Mouse (Mus musculus) gastrocnemius, postnatal 36 days (tissue): ENCODE results near the gene Usp7. TPM values are rescaled to one million over a fixed set of nuclear protein-coding genes. Genes with fewer than 3 reads are reported as not detected.
A peak's percentile ranks its signal among the peaks of the same experiment; 100 is the strongest.
"Not testable (repeated sequence)": the region's sequence is repeated elsewhere in the genome, so short reads cannot be mapped to it uniquely, and the experiment has no call there.

ENCODE experiments used
- DNase-seq, 2 experiments: peaks; one replicate each; pipeline ENCODE4 v3.0.0; 2022
- intact Hi-C: fragments of 180-260 bp; cut with DNase I; formaldehyde crosslinking; loops from one replicate; pipeline ENCODE4 v1.15.1; 2025
- total RNA-seq, 2 experiments: library from RNA; stranded (reverse); gene quantifications; 2 replicates each; pipeline ENCODE4 v1.2.3; 2021

The Usp7 gene
- total RNA-seq, 2 experiments from 2014 or later = 48.3 to 57.0 TPM

DNA sequence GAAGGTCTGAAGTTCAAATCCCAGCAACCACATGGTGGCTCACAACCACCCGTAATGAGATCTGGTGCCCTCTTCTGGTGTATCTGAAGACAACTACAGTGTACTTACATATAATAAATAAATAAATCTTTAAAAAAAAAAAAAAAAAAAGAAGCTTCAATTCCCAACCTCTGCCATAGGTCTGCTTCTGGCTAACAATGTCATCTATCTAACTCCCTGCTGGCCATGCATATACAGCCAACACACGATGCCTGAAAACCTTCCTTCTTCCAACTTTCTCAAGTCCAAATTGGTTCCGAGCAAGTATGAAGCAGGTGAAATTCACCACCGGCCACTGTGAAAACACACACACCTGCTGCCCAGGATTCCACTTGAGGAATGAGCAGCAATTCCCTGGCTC lies 59.7 kb downstream of the Usp7 start:
- intact Hi-C loops, DNase-seq: not testable (repeated sequence)

DNA sequence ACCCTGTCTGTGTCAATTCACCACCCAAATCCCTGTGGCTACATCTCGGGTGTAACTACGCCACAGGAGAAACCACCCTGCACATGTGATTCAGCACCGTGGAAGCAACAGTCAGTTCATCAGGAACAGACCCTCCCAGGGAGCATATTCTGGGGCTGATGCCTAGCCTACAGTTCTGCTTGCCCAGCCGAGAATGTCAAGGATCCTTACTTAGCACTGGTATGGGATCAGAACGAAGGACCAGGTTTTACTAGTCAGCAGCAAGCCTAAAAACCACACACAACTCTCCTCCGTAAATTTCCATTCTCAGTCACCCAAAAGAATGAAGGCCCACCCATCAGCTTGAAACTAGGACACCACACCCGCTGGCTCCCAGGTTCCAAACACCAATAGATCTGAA lies 60.5 kb downstream of the Usp7 start:
- no peak for DNase-seq
- intact Hi-C loops = no loop called here

- no peak for DNase-seq
- intact Hi-C loops = no loop called here
These were observed 63.9 kb downstream of the Usp7 start for GRCm38 (mm10) chr16:8728111-8728748.

GRCm38 (mm10) chr16:8725807-8726206 lies 66.3 kb downstream of the Usp7 start:
- intact Hi-C loops = no loop called here
- no peak for DNase-seq

- DNase-seq = no peak
- intact Hi-C loops = no loop called here
These were observed 68.1 kb downstream of the Usp7 start for GRCm38 (mm10) chr16:8724031-8724430.

DNA sequence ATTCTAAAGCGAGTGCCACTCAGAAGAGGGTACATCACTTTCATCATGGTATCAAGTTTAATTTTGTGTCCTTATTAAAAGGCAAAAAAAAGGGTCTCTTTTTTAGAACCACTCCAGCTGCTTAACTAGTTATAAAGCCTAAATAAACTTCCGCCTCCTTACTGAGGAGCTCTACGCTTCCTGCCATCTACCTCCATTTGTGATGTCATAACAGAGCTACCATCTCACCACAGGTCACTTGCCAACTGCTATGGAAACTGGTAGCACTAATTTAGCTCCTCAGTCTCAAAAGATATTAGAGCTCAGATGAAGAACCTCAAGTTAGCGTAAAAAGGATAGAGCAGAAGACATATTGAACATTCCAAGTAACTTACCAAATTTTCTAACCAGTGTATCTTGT lies 71.7 kb downstream of the Usp7 start:
- intact Hi-C loops = no loop called here

DNA sequence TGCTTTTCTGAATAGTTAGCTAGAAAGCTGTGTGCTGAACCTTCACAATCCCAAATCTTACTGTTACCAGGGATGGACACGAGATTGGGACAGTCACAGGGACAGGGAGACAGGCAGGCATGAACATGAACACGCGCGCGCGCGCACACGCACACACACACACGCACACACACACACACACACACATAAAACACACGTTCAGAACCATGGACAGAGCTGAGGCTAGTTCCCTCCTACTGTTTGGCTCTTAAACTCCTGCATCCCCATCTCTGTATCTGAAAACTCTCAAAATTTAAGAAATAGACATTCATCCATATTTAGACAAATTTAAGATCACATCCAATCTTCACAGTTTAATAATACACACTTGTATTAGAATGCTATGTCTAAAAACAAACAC lies 74.4 kb downstream of the Usp7 start:
- DNase-seq = no peak
- intact Hi-C loops = no loop called here

More for the DNA sequence above, 71.7 kb downstream of the Usp7 start:
- no peak for DNase-seq

DNA sequence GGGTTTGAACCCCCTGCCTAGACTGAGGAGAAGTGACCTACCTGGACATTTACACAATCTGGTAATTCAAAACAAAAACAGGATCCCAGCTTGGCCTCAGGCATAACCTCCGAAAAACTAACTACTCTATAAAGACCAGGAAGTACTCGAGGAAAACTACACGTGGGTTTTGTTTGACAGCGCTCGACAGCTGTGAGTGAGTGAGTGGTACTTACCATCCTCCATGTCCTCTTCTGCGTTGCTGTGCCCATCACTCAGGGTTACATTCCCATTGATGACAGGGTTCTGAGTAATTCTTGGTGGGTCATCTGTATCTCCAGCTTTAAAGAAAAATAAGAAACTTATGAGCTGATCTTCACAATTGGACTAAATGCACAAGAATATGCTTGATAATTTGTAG lies 75.8 kb downstream of the Usp7 start:
- intact Hi-C loops = no loop called here
- no peak for DNase-seq

DNA sequence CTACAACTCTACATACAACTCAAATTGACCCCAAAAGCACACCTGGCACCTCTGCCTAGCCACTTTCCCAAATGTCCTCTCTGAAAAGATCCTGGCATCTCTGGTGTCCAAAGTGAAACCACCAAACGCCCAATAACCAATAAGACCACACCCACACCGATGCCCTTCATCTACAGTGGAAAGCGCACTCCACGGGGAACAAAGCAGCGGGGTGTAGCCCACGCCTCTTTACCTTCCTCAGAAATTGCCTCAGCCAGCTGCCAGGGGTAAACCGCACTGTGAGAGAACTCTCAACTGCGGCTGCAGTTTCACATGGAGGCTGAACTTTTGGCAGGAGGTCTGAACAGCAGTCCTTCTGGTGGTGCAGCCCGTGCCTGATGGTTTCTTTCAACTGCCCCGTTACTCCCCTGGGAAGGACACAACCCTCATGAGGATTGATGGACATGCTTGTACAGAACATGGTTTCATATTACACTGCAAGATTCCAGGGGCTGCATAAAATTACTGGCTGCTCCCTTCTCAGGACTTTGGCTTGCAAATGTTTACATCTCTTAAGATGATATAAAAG lies 76.5 kb downstream of the Usp7 start:
- intact Hi-C loops = no loop called here
- DNase-seq = no peak

DNA sequence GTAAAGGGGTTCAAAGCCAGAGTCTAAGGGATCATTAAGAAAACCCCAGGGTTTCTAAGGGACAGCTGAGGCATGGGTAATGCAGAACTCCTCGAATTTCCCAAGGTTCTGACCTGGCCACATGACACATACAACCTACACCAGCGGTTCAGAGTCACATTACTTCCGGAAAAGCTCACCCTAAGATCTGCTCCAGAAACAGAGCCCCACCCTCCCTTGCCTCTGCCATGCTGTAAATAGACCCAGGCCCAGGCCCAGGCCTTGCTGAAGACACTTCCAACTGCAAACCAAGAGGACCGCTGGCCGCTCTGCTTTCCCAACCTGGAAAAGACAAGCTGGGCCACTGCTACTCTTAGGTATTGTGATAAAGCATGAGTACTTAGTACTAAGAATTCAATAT lies 77.3 kb downstream of the Usp7 start:
- intact Hi-C loops = no loop called here
- DNase-seq = no peak

DNA sequence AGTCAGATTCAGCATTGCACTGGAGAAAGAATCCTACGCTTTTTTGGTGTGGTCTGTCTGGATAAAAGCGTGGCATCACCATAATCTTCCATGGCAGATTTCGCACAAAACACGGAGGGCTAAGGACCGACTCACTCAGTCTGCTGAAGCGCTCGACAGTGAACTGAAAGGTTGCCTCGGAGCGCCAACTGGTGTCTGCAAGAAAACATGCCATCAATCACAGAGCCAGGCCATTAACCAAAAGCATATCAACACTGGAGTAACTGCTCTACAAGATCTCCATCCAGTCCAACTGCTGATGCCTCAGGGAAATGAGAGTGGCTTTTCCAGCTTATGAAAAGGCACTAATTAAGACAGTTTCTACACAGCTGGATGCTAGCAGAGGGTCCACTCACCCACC lies 80.1 kb downstream of the Usp7 start:
- no peak for DNase-seq
- intact Hi-C loops = no loop called here

DNA sequence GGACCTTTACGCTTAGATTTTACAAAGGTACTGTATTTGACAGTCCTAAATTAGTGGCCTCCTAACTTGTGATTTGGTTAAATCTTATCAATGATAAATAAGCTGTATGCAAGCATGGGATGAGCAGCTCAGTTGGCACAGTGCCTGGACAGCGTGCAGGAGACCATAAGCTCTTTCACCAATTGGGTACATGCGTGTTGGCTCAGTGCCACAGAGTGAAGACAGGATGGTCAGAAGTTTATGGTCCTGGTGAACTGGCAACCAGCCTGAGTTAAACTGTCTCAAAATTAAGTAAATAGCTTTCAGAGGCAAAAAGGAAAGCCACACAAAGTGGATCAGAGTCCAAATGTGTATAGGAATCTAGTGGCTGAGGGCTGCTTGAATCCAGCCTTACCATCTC lies 91.5 kb downstream of the Usp7 start:
- no peak for DNase-seq
- intact Hi-C loops = no loop called here

GRCm38 (mm10) chr16:8699556-8699955 lies 92.6 kb downstream of the Usp7 start:
- no peak for DNase-seq
- intact Hi-C loops = no loop called here

GRCm38 (mm10) chr16:8691206-8691605 lies 100.9 kb downstream of the Usp7 start:
- no peak for DNase-seq
- intact Hi-C loops = no loop called here

DNA sequence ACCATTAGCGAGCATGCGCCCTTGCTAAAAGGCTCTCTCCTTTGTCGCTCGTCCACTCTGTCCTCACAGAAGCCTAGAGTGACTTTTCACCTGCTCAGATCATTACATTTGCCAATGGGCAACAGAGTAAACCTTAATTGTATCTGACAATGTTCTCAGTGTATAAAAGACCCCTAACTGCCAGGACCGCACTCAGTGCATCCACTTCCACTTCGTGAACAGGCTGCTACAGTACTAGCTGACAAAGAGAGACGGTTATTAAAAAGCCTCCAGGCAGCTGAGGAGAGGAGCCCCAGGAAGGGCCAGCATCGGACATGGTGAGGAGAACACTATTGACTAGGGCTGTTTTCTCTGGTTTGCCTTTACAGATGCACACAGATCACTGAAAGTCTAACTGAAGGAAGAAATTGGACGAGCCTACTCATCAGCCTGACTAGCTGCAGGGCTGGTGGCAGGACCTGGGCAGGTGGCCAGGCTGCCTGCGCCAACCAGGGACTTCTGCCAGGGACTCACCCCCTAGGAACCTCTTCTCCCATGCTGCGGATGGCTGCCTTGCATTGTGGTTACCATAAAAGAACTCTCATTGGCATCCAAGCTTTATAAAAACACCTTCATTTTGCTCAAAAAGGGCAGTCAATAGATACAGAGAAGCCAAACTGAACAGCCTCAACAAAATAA lies 102.0 kb downstream of the Usp7 start:
- intact Hi-C loops = no loop called here
- DNase-seq = no peak

GRCm38 (mm10) chr16:8687559-8688112 lies 104.5 kb downstream of the Usp7 start:
- intact Hi-C loops = loop anchor here (2.0 kb wide), 1 partner anchor 81 kb away; no protein-coding TSS in a partner anchor
- DNase-seq = no peak

GRCm38 (mm10) chr16:8686871-8687535 lies 105.1 kb downstream of the Usp7 start:
- intact Hi-C loops = loop anchor here (1.0 to 2.0 kb wide), 2 partner anchors 82 to 180 kb away; no protein-coding TSS in a partner anchor
- no peak for DNase-seq

DNA sequence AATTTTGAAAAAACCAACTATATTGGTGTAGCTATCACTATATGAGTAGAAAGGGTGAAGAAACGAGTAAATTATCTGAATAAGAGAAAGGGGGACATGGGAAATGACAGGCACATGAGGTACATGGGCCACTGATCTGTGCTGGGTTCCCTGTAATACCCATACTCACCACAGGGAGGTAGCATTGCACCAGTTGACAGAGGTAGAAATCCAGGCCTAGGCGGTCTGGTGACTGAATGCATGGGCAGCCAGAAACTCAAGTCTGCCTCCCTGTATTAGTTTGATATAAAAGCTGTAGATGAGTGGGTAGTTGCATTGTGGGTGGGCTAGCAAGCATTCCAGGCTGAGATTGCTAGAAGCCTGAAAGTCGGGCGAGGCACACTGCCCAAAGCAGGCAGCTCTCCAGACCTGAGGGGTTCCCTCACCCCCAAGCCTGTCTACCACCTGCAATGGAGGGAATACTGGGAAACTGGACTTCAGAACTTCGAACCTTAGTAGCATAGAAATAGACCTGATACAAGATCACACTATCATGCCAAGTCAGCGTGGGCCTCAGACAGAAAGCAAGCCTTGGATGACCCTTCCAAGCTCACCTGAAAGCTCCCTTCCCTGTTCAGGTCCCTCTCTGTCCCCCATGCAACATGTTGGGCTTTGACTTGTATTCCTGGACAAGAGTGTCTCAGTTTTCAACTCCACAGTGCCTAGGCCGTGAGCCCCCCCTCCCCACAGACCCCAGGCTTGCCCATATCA lies 105.8 kb downstream of the Usp7 start:
- intact Hi-C loops = loop anchor here (1.0 to 2.0 kb wide), 2 partner anchors 83 to 181 kb away; no protein-coding TSS in a partner anchor
- peak in 1 of 2 experiments; percentile 53 for DNase-seq

GRCm38 (mm10) chr16:8685087-8685486 lies 107.0 kb downstream of the Usp7 start:
- no peak for DNase-seq
- intact Hi-C loops = no loop called here

GRCm38 (mm10) chr16:8680470-8680869 lies 111.6 kb downstream of the Usp7 start, which contains the start of gene Gm5767:
TSS of gene Gm5767 (plus strand) at chr16:8680770.
- intact Hi-C loops = no loop called here
- no peak for DNase-seq
